15 mouse cellular contexts compared by ENCODE assay signal in genomic region chr11:98213311-98213710, GRCm38 (mm10).
"Had no signal": no experiment of that assay in that cellular context is flagged by ENCODE, and none has a peak within 500 bp of the region (broad histone marks: within the 10 kb centered on the region; RNA-seq: fewer than 3 reads in every experiment).

No protein-coding gene starts in this region.

- H3K4me3 ChIP-seq: left cerebral cortex, adult 2 months; limb, embryonic 15.5 days; megakaryocyte, embryonic 14.5 days; midbrain, embryonic 12.5 days; neural tube, embryonic 15.5 days had no signal

- DNase-seq: kidney, adult 8-10 months; kidney, postnatal 25 days; lung, embryonic 14.5 days; lung, postnatal 10 days; lung, postnatal 4 days; right cerebral cortex, postnatal 4 days; spleen, adult 18-20 months; thymus, adult 18-20 months; thymus, postnatal 14 days had no signal

- H3K9ac ChIP-seq: limb, embryonic 15.5 days; lung, embryonic 14.5 days; midbrain, embryonic 12.5 days; neural tube, embryonic 15.5 days had no signal

- H3K4me1 ChIP-seq: limb, embryonic 15.5 days; midbrain, embryonic 12.5 days had no signal

- H3K27ac ChIP-seq: left cerebral cortex, adult 2 months; limb, embryonic 15.5 days; midbrain, embryonic 12.5 days; neural tube, embryonic 15.5 days had no signal

- H3K27me3 ChIP-seq: limb, embryonic 15.5 days; megakaryocyte, embryonic 14.5 days; midbrain, embryonic 12.5 days; neural tube, embryonic 15.5 days had no signal

- H3K9me3 ChIP-seq: limb, embryonic 15.5 days; megakaryocyte, embryonic 14.5 days; midbrain, embryonic 12.5 days; neural tube, embryonic 15.5 days had no signal

- ATAC-seq: intestine, embryonic 16.5 days had no signal

- H3K4me2 ChIP-seq: limb, embryonic 15.5 days; lung, embryonic 14.5 days; midbrain, embryonic 12.5 days; neural tube, embryonic 15.5 days had no signal
